Mouse (Mus musculus): Measurements from ENCODE around the gene Ppp2r5b.
A peak's percentile ranks its signal among the peaks of the same experiment; 100 is the strongest.

The Ppp2r5b gene

GRCm38 (mm10) chr19:6236053-6236441, 375 bp upstream of the Ppp2r5b start:
- DNase-seq (ENCODE audit: low spot score in 2 of 2) = peak; percentile 91 to 92

- DNase-seq (ENCODE audit: low spot score in 2 of 2) = no peak
Observed at GRCm38 (mm10) chr19:6234337-6235083, 1.2 kb downstream of the Ppp2r5b start.

GRCm38 (mm10) chr19:6233647-6234046, 2.0 kb downstream of the Ppp2r5b start:
- no peak for DNase-seq (ENCODE audit: low spot score in 2 of 2)

GRCm38 (mm10) chr19:6231036-6231435, 4.6 kb downstream of the Ppp2r5b start:
- DNase-seq (ENCODE audit: low spot score in 2 of 2) = no peak

GRCm38 (mm10) chr19:6230411-6230810, 5.3 kb downstream of the Ppp2r5b start:
- DNase-seq (ENCODE audit: low spot score in 2 of 2) = no peak

- no peak for DNase-seq (ENCODE audit: low spot score in 2 of 2)
Observed at GRCm38 (mm10) chr19:6227864-6228263, 7.8 kb downstream of the Ppp2r5b start.

GRCm38 (mm10) chr19:6226763-6227162, 8.9 kb downstream of the Ppp2r5b start:
- DNase-seq (ENCODE audit: low spot score in 2 of 2) = no peak

GRCm38 (mm10) chr19:6226135-6226534, 9.5 kb downstream of the Ppp2r5b start, which contains the start of gene Gpha2:
Gene Gpha2 (plus strand): TSS chr19:6226380.
- DNase-seq (ENCODE audit: low spot score in 2 of 2) = no peak

GRCm38 (mm10) chr19:6218606-6219005, 17.1 kb downstream of the Ppp2r5b start:
- DNase-seq (ENCODE audit: low spot score in 2 of 2) = no peak

GRCm38 (mm10) chr19:6216046-6216705, 19.5 kb downstream of the Ppp2r5b start:
- no peak for DNase-seq (ENCODE audit: low spot score in 2 of 2)

GRCm38 (mm10) chr19:6206716-6207115, 29.0 kb downstream of the Ppp2r5b start:
- no peak for DNase-seq (ENCODE audit: low spot score in 2 of 2)

- DNase-seq (ENCODE audit: low spot score in 2 of 2) = no peak
Observed at GRCm38 (mm10) chr19:6204265-6204664, 31.4 kb downstream of the Ppp2r5b start.

GRCm38 (mm10) chr19:6184131-6184530, 51.5 kb downstream of the Ppp2r5b start, which contains the start of gene Majin:
Gene Majin (plus strand): TSS chr19:6184388.
- DNase-seq (ENCODE audit: low spot score in 2 of 2) = no peak

- DNase-seq (ENCODE audit: low spot score in 2 of 2) = peak; percentile 6 to 10
Observed at GRCm38 (mm10) chr19:6182534-6182933, 53.1 kb downstream of the Ppp2r5b start.

GRCm38 (mm10) chr19:6181629-6182028, 54.0 kb downstream of the Ppp2r5b start:
- DNase-seq (ENCODE audit: low spot score in 2 of 2) = no peak

- DNase-seq (ENCODE audit: low spot score in 2 of 2) = no peak
Observed at GRCm38 (mm10) chr19:6178775-6179174, 56.9 kb downstream of the Ppp2r5b start.

Data from right cerebral cortex, adult 2 months (tissue).